Mouse (Mus musculus): ENCODE measurements at regions not wholly inside any gene's neighbourhood (a gene's known extent, or its start where the extent isn't known, plus 50 kb on each side); places are given as distances from the start of the nearest gene placed in this dataset.
"Not testable (repeated sequence)": the region's sequence is repeated elsewhere in the genome, so short reads cannot be mapped to it uniquely, and the experiment has no call there.

GRCm38 (mm10) chr10:16171251-16171650 lies 1453.2 kb upstream of the Gje1 start:
- DNase-seq = no peak

- DNase-seq = not testable (repeated sequence)
These were observed 1441.5 kb upstream of the Gje1 start for GRCm38 (mm10) chr10:16159542-16159941.

- no peak for DNase-seq
These were observed 1440.4 kb upstream of the Gje1 start for GRCm38 (mm10) chr10:16158445-16158844.

- DNase-seq = no peak
These were observed 1438.9 kb upstream of the Gje1 start for GRCm38 (mm10) chr10:16156954-16157353.

GRCm38 (mm10) chr10:16148991-16149390 lies 1431.0 kb upstream of the Gje1 start:
- no peak for DNase-seq

GRCm38 (mm10) chr10:16145397-16145796 lies 1427.4 kb upstream of the Gje1 start:
- no peak for DNase-seq

GRCm38 (mm10) chr10:16123902-16124301 lies 1405.9 kb upstream of the Gje1 start:
- DNase-seq = no peak

- no peak for DNase-seq
These were observed 1370.2 kb upstream of the Gje1 start for GRCm38 (mm10) chr10:16088210-16088609.

- DNase-seq = no peak
These were observed 1335.0 kb upstream of the Gje1 start for GRCm38 (mm10) chr10:16053008-16053407.

- no peak for DNase-seq
These were observed 1334.5 kb upstream of the Gje1 start for GRCm38 (mm10) chr10:16052463-16052889.

- no peak for DNase-seq
These were observed 1318.2 kb upstream of the Gje1 start for GRCm38 (mm10) chr10:16036255-16036654.

- peak; percentile 9 for DNase-seq
These were observed 1315.1 kb upstream of the Gje1 start for GRCm38 (mm10) chr10:16033096-16033495.

GRCm38 (mm10) chr10:16030802-16031201 lies 1312.8 kb upstream of the Gje1 start:
- no peak for DNase-seq

- DNase-seq = no peak
These were observed 1296.8 kb upstream of the Gje1 start for GRCm38 (mm10) chr10:16014806-16015205.

GRCm38 (mm10) chr10:16001246-16001645 lies 1283.2 kb upstream of the Gje1 start:
- no peak for DNase-seq

- no peak for DNase-seq
These were observed 1275.3 kb upstream of the Gje1 start for GRCm38 (mm10) chr10:15993275-15993674.
